Mouse (Mus musculus): ENCODE measurements around the gene Gstt2. TPM values are rescaled to one million over a fixed set of nuclear protein-coding genes. Genes with fewer than 3 reads are reported as not detected.
"Not testable (repeated sequence)": the region's sequence is repeated elsewhere in the genome, so short reads cannot be mapped to it uniquely, and the experiment has no call there.

Gene Gstt2
- polyA plus RNA-seq, 1 experiment from 2014 or later, result 4.3 TPM

GRCm38 (mm10) chr10:75873543-75874170 is 36.4 kb upstream of the Gstt2 start:
- Histone ChIP-seq H3K36me3 (ENCODE audit: control insufficient read depth, insufficient read depth, low read length) (no peaks in the 10 kb centered on the region), H3K9me3 (ENCODE audit: control insufficient read depth, low read length) (no peaks in the 10 kb centered on the region), H3K27me3 (ENCODE audit: control insufficient read depth, insufficient read depth, low read length) (no peaks in the 10 kb centered on the region), H3K27ac (ENCODE audit: low read depth, low read length) (peak overlapping the region; percentile 86), H3K9ac (replicated peaks; ENCODE audit: low read depth, low read length) (peak overlapping the region; percentile 17; the same call in 1 of the 2 replicates), H3K4me1 (ENCODE audit: control insufficient read depth, insufficient read depth, low read length) (peaks cover 10% of the 10 kb centered on the region), H3K4me2 (ENCODE audit: low read depth, low read length) (peak overlapping the region; percentile 61), H3K4me3 (ENCODE audit: low read depth, low read length) (peak overlapping the region; percentile 16; the same call in 1 of the 2 replicates)
- WGBS, result 18% methylated on average over 10 of the region's 10 CpGs
- no peak; the same call in 1 of the 2 replicates for ATAC-seq (ENCODE audit: low read depth)

- no peaks in the 10 kb centered on the region for H3K36me3 ChIP-seq (ENCODE audit: control insufficient read depth, insufficient read depth, low read length)
- H3K9ac ChIP-seq (replicated peaks; ENCODE audit: low read depth, low read length), result peak overlapping the region; percentile 17
- H3K9me3 ChIP-seq (ENCODE audit: control insufficient read depth, low read length), result no peaks in the 10 kb centered on the region
- 2% methylated on average over 11 of the region's 11 CpGs for WGBS
- peaks cover 10% of the 10 kb centered on the region for H3K4me1 ChIP-seq (ENCODE audit: control insufficient read depth, insufficient read depth, low read length)
- peak overlapping the region; percentile 61 for H3K4me2 ChIP-seq (ENCODE audit: low read depth, low read length)
- H3K27me3 ChIP-seq (ENCODE audit: control insufficient read depth, insufficient read depth, low read length), result no peaks in the 10 kb centered on the region
- ATAC-seq (ENCODE audit: low read depth), result peak; percentile 99
- peak overlapping the region; percentile 86 for H3K27ac ChIP-seq (ENCODE audit: low read depth, low read length)
- peak overlapping the region; percentile 16 for H3K4me3 ChIP-seq (ENCODE audit: low read depth, low read length)
Measured at GRCm38 (mm10) chr10:75872915-75873542, 35.8 kb upstream of the Gstt2 start.

GRCm38 (mm10) chr10:75872025-75872914 is 35.0 kb upstream of the Gstt2 start:
- H3K9me3 ChIP-seq (ENCODE audit: control insufficient read depth, low read length), result no peaks in the 10 kb centered on the region
- H3K9ac ChIP-seq (replicated peaks; ENCODE audit: low read depth, low read length), result no peak overlapping the region; the same call in 1 of the 2 replicates
- no peaks in the 10 kb centered on the region for H3K36me3 ChIP-seq (ENCODE audit: control insufficient read depth, insufficient read depth, low read length)
- ATAC-seq (ENCODE audit: low read depth), result peak; percentile 3; the same call in 1 of the 2 replicates
- H3K4me2 ChIP-seq (ENCODE audit: low read depth, low read length), result peak overlapping the region; percentile 61
- H3K27ac ChIP-seq (ENCODE audit: low read depth, low read length), result peak overlapping the region; percentile 86
- H3K4me3 ChIP-seq (ENCODE audit: low read depth, low read length), result peak overlapping the region; percentile 16
- H3K27me3 ChIP-seq (ENCODE audit: control insufficient read depth, insufficient read depth, low read length), result no peaks in the 10 kb centered on the region
- H3K4me1 ChIP-seq (ENCODE audit: control insufficient read depth, insufficient read depth, low read length), result peaks cover 10% of the 10 kb centered on the region
- WGBS, result 38% methylated on average over 10 of the region's 10 CpGs

- H3K36me3 ChIP-seq (ENCODE audit: control insufficient read depth, insufficient read depth, low read length), result peaks cover 7% of the 10 kb centered on the region
- H3K9me3 ChIP-seq (ENCODE audit: control insufficient read depth, low read length), result no peaks in the 10 kb centered on the region
- no peak overlapping the region for H3K4me3 ChIP-seq (ENCODE audit: low read depth, low read length)
- ATAC-seq (ENCODE audit: low read depth), result no peak
- no peaks in the 10 kb centered on the region for H3K27me3 ChIP-seq (ENCODE audit: control insufficient read depth, insufficient read depth, low read length)
- no peak overlapping the region for H3K9ac ChIP-seq (replicated peaks; ENCODE audit: low read depth, low read length)
- H3K27ac ChIP-seq (ENCODE audit: low read depth, low read length), result no peak overlapping the region
- H3K4me1 ChIP-seq (ENCODE audit: control insufficient read depth, insufficient read depth, low read length), result peaks cover 8% of the 10 kb centered on the region; the same call in 1 of the 2 replicates
- no peak overlapping the region for H3K4me2 ChIP-seq (ENCODE audit: low read depth, low read length)
- WGBS, result 72% methylated on average over 5 of the region's 5 CpGs
Measured at GRCm38 (mm10) chr10:75861587-75861986, 24.4 kb upstream of the Gstt2 start.

- no peak overlapping the region for H3K4me3 ChIP-seq (ENCODE audit: low read depth, low read length)
- H3K9me3 ChIP-seq (ENCODE audit: control insufficient read depth, low read length), result no peaks in the 10 kb centered on the region
- WGBS, result 45% methylated on average over 7 of the region's 7 CpGs
- H3K4me1 ChIP-seq (ENCODE audit: control insufficient read depth, insufficient read depth, low read length), result peaks cover 8% of the 10 kb centered on the region; the same call in 1 of the 2 replicates
- no peak overlapping the region; the same call in 1 of the 2 replicates for H3K9ac ChIP-seq (replicated peaks; ENCODE audit: low read depth, low read length)
- ATAC-seq (ENCODE audit: low read depth), result no peak
- peak overlapping the region; percentile 74; the same call in 1 of the 2 replicates for H3K4me2 ChIP-seq (ENCODE audit: low read depth, low read length)
- H3K36me3 ChIP-seq (ENCODE audit: control insufficient read depth, insufficient read depth, low read length), result peaks cover 7% of the 10 kb centered on the region
- peak overlapping the region; percentile 93 for H3K27ac ChIP-seq (ENCODE audit: low read depth, low read length)
- H3K27me3 ChIP-seq (ENCODE audit: control insufficient read depth, insufficient read depth, low read length), result no peaks in the 10 kb centered on the region
Measured at GRCm38 (mm10) chr10:75860746-75861145, 23.5 kb upstream of the Gstt2 start.

- not testable (repeated sequence) for H3K9me3 ChIP-seq (ENCODE audit: control insufficient read depth, low read length); H3K27me3 ChIP-seq (ENCODE audit: control insufficient read depth, insufficient read depth, low read length); H3K36me3 ChIP-seq (ENCODE audit: control insufficient read depth, insufficient read depth, low read length); H3K4me1 ChIP-seq (ENCODE audit: control insufficient read depth, insufficient read depth, low read length)
- Histone ChIP-seq H3K4me3 (ENCODE audit: low read depth, low read length) (peak within 1 kb of the TSS; percentile 59), H3K9ac (replicated peaks; ENCODE audit: low read depth, low read length) (peak within 1 kb of the TSS; percentile 84), H3K27ac (ENCODE audit: low read depth, low read length) (peak within 1 kb of the TSS; percentile 93), H3K4me2 (ENCODE audit: low read depth, low read length) (peak within 1 kb of the TSS; percentile 74)
- ATAC-seq (ENCODE audit: low read depth), result peak; percentile 96
- WGBS, result 0% methylated on average over 35 of the region's 46 CpGs
Measured at GRCm38 (mm10) chr10:75859786-75860470, 22.7 kb upstream of the Gstt2 start, which contains the start of gene Mif. Gene Mif (minus strand): TSS chr10:75860240.

GRCm38 (mm10) chr10:75859107-75859746 is 22.0 kb upstream of the Gstt2 start:
- H3K27me3 ChIP-seq (ENCODE audit: control insufficient read depth, insufficient read depth, low read length), result no peaks in the 10 kb centered on the region
- H3K4me1 ChIP-seq (ENCODE audit: control insufficient read depth, insufficient read depth, low read length), result peaks cover 8% of the 10 kb centered on the region; the same call in 1 of the 2 replicates
- WGBS, result 3% methylated on average over 27 of the region's 27 CpGs
- H3K4me2 ChIP-seq (ENCODE audit: low read depth, low read length), result peak overlapping the region; percentile 74
- H3K27ac ChIP-seq (ENCODE audit: low read depth, low read length), result peak overlapping the region; percentile 93
- peaks cover 7% of the 10 kb centered on the region for H3K36me3 ChIP-seq (ENCODE audit: control insufficient read depth, insufficient read depth, low read length)
- peak overlapping the region; percentile 84 for H3K9ac ChIP-seq (replicated peaks; ENCODE audit: low read depth, low read length)
- ATAC-seq (ENCODE audit: low read depth), result peak; percentile 77
- no peaks in the 10 kb centered on the region for H3K9me3 ChIP-seq (ENCODE audit: control insufficient read depth, low read length)
- H3K4me3 ChIP-seq (ENCODE audit: low read depth, low read length), result peak overlapping the region; percentile 59

- no peak overlapping the region for H3K27ac ChIP-seq (ENCODE audit: low read depth, low read length)
- no peak overlapping the region for H3K9ac ChIP-seq (replicated peaks; ENCODE audit: low read depth, low read length)
- 93% methylated on average over 4 of the region's 4 CpGs for whole genome bisulfite sequencing
- ATAC-seq (ENCODE audit: low read depth), result no peak
- H3K4me3 ChIP-seq (ENCODE audit: low read depth, low read length), result no peak overlapping the region
- no peaks in the 10 kb centered on the region for H3K27me3 ChIP-seq (ENCODE audit: control insufficient read depth, insufficient read depth, low read length)
- no peaks in the 10 kb centered on the region for H3K9me3 ChIP-seq (ENCODE audit: control insufficient read depth, low read length)
- peaks cover 7% of the 10 kb centered on the region for H3K36me3 ChIP-seq (ENCODE audit: control insufficient read depth, insufficient read depth, low read length)
- H3K4me2 ChIP-seq (ENCODE audit: low read depth, low read length), result no peak overlapping the region
- H3K4me1 ChIP-seq (ENCODE audit: control insufficient read depth, insufficient read depth, low read length), result peaks cover 8% of the 10 kb centered on the region; the same call in 1 of the 2 replicates
Measured at GRCm38 (mm10) chr10:75857598-75857997, 20.4 kb upstream of the Gstt2 start.
